Mouse (Mus musculus): ENCODE measurements at regions not wholly inside any gene's neighbourhood (a gene's known extent, or its start where the extent isn't known, plus 50 kb on each side); places are given as distances from the start of the nearest gene placed in this dataset.

DNA sequence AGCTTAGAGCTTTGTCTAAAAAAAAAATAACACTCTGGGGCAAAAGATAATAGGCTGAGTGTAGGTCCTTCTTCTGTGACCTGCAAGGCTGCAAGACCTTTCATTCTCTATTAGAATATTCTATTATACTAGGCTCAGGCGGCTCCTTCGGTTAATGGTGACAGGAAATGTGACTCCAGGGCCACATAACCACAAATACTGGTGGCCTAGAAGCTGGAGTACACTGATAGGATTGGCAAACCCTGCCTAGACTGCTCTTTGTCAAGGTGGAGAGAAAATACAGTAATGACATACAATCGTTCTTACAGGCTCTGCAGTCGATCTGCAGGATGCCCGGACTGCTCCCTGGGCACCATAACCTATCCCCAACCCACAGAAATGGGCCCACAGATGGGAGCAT, 146.3 kb upstream of the Zfp462 start:
- Histone ChIP-seq H3K4me3 (ENCODE audit: low read depth, low read length) (no peak overlapping the region), H3K4me2 (replicated peaks; ENCODE audit: low read depth) (no peak overlapping the region), H3K9me3 (ENCODE audit: control insufficient read depth) (no peaks in the 10 kb centered on the region), H3K9ac (ENCODE audit: low read depth, low read length) (no peak overlapping the region), H3K36me3 (ENCODE audit: control insufficient read depth, insufficient read depth) (no peaks in the 10 kb centered on the region), H3K27ac (ENCODE audit: low read depth, low read length) (no peak overlapping the region), H3K27me3 (replicated peaks; ENCODE audit: control insufficient read depth, insufficient read depth, low read length) (no peaks in the 10 kb centered on the region), H3K4me1 (replicated peaks; ENCODE audit: control insufficient read depth, insufficient read depth, low read length) (no peaks in the 10 kb centered on the region)
- 85% methylated on average over 5 of the region's 5 CpGs for whole genome bisulfite sequencing
- ATAC-seq, result no peak
- no peak for TF ChIP-seq CTCF (IDR thresholded peaks at IDR 0.05; ENCODE audit: low read depth)

DNA sequence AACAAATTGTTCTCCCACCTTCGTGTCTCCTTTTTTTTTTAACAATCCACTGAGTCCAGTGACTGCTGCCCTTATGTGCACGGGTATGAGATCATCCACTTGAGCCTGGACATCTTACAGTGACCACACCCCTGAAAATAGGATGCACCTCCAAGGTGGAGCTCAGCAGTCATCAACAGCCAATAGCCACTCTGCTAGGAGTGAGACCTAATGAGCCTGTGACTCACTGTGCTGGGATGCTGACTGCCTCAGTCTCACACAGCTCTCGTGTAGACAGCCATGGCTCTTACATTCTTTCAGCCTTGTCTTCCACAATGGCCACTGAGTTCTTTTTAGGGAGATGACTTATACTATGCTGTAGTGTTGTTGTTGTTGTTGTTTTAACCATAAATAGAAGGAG, 133.7 kb upstream of the Zfp462 start:
- Histone ChIP-seq H3K27ac (ENCODE audit: low read depth, low read length) (no peak overlapping the region), H3K9ac (ENCODE audit: low read depth, low read length) (no peak overlapping the region), H3K36me3 (ENCODE audit: control insufficient read depth, insufficient read depth) (no peaks in the 10 kb centered on the region), H3K4me1 (replicated peaks; ENCODE audit: control insufficient read depth, insufficient read depth, low read length) (no peaks in the 10 kb centered on the region), H3K27me3 (replicated peaks; ENCODE audit: control insufficient read depth, insufficient read depth, low read length) (no peaks in the 10 kb centered on the region), H3K4me2 (replicated peaks; ENCODE audit: low read depth) (no peak overlapping the region), H3K9me3 (ENCODE audit: control insufficient read depth) (no peaks in the 10 kb centered on the region), H3K4me3 (ENCODE audit: low read depth, low read length) (no peak overlapping the region)
- ATAC-seq, result no peak
- TF ChIP-seq CTCF (IDR thresholded peaks at IDR 0.05; ENCODE audit: low read depth), result no peak
- WGBS, result 72% methylated on average over 3 of the region's 3 CpGs

DNA sequence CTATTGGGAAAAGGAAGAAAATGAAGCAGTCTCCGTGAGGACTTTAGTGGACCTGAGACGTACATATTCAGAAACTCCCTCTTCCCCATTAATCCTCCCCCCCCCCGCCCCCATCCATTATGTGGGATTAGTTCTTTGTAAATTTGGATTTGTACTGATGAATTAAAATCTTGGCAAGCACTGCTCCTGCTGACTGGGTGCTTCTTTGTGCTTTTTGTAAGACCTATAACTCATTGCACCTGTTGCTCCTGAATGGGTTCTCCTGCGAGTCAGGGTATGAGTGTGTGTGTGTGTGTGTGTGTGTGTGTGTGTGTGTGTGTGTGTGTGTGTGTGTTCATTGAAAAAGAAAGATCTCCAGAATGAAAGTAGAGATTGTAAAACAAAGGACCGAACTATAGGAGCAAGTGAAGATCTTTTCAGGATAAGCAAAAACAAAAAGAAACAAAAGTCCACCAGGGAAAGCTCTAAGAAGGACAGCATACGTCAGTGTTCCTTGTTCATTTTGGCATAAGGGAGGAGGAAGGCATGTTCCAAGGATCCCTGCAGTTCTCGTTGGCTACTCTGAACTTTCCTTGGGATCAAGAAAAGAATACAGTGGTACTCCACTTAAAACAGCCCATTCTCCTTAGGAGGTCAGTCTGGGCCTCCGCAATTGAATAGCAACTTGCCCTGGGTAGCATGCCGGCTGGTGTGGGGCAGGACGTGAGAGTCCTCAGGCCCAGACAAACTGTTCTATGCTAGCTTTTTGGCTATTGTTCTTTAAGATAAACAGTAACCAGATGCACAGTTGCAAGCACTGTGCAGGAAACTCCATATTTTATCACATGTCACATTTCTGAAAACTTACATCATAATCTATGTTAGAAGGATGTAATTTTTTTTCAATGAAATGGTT, 131.9 kb upstream of the Zfp462 start:
- 66% methylated on average over 10 of the region's 10 CpGs for WGBS
- no peaks in the 10 kb centered on the region for H3K4me1 ChIP-seq (replicated peaks; ENCODE audit: control insufficient read depth, insufficient read depth, low read length)
- no peak overlapping the region for H3K27ac ChIP-seq (ENCODE audit: low read depth, low read length)
- no peak for TF ChIP-seq CTCF (IDR thresholded peaks at IDR 0.05; ENCODE audit: low read depth)
- no peak overlapping the region for H3K9ac ChIP-seq (ENCODE audit: low read depth, low read length)
- no peak for ATAC-seq
- H3K9me3 ChIP-seq (ENCODE audit: control insufficient read depth), result no peaks in the 10 kb centered on the region
- no peak overlapping the region for H3K4me2 ChIP-seq (replicated peaks; ENCODE audit: low read depth)
- no peaks in the 10 kb centered on the region for H3K27me3 ChIP-seq (replicated peaks; ENCODE audit: control insufficient read depth, insufficient read depth, low read length)
- no peaks in the 10 kb centered on the region for H3K36me3 ChIP-seq (ENCODE audit: control insufficient read depth, insufficient read depth)
- no peak overlapping the region for H3K4me3 ChIP-seq (ENCODE audit: low read depth, low read length)

GRCm38 (mm10) chr4:54837326-54837725, 107.5 kb upstream of the Zfp462 start:
- Histone ChIP-seq H3K36me3 (ENCODE audit: control insufficient read depth, insufficient read depth) (no peaks in the 10 kb centered on the region), H3K9ac (ENCODE audit: low read depth, low read length) (no peak overlapping the region), H3K4me2 (replicated peaks; ENCODE audit: low read depth) (no peak overlapping the region), H3K4me1 (replicated peaks; ENCODE audit: control insufficient read depth, insufficient read depth, low read length) (no peaks in the 10 kb centered on the region), H3K4me3 (ENCODE audit: low read depth, low read length) (no peak overlapping the region), H3K27me3 (replicated peaks; ENCODE audit: control insufficient read depth, insufficient read depth, low read length) (no peaks in the 10 kb centered on the region), H3K9me3 (ENCODE audit: control insufficient read depth) (no peaks in the 10 kb centered on the region), H3K27ac (ENCODE audit: low read depth, low read length) (no peak overlapping the region)
- no peak for ATAC-seq
- TF ChIP-seq CTCF (IDR thresholded peaks at IDR 0.05; ENCODE audit: low read depth), result no peak
- 65% methylated on average over 2 of the region's 2 CpGs for WGBS

GRCm38 (mm10) chr4:54838111-54838510, 106.7 kb upstream of the Zfp462 start:
- Histone ChIP-seq H3K27me3 (replicated peaks; ENCODE audit: control insufficient read depth, insufficient read depth, low read length) (no peaks in the 10 kb centered on the region), H3K4me2 (replicated peaks; ENCODE audit: low read depth) (no peak overlapping the region), H3K9me3 (ENCODE audit: control insufficient read depth) (no peaks in the 10 kb centered on the region), H3K4me3 (ENCODE audit: low read depth, low read length) (no peak overlapping the region), H3K27ac (ENCODE audit: low read depth, low read length) (no peak overlapping the region), H3K9ac (ENCODE audit: low read depth, low read length) (no peak overlapping the region), H3K4me1 (replicated peaks; ENCODE audit: control insufficient read depth, insufficient read depth, low read length) (no peaks in the 10 kb centered on the region), H3K36me3 (ENCODE audit: control insufficient read depth, insufficient read depth) (no peaks in the 10 kb centered on the region)
- no peak for ATAC-seq
- no peak for TF ChIP-seq CTCF (IDR thresholded peaks at IDR 0.05; ENCODE audit: low read depth)
- 35% methylated on average over 5 of the region's 5 CpGs for WGBS

DNA sequence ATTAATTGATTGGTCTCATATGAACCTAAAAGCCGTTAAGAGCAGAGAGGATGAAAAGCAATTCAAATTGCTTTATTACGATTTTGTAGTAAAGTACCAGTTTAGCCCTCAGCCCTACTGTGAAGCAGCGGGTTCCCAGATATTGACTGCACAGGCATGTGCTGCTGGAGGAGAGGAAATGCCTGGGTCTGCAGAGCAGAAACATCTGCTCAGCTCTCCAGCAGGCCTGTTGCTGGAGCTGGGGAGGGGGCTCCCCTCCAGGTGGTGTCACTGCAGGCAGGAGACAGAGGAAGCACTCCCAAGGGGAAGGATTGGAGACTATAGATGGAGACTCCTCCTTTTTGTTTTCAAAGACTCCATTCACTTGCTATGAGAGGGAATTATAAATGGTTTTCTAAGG, 106.1 kb upstream of the Zfp462 start:
- WGBS, result 46% methylated on average over 3 of the region's 3 CpGs

More for the DNA sequence above, 106.1 kb upstream of the Zfp462 start:
- H3K4me3 ChIP-seq (ENCODE audit: low read depth, low read length), result no peak overlapping the region
- H3K27me3 ChIP-seq (replicated peaks; ENCODE audit: control insufficient read depth, insufficient read depth, low read length), result no peaks in the 10 kb centered on the region
- no peak overlapping the region for H3K9ac ChIP-seq (ENCODE audit: low read depth, low read length)
- H3K27ac ChIP-seq (ENCODE audit: low read depth, low read length), result no peak overlapping the region
- TF ChIP-seq CTCF (IDR thresholded peaks at IDR 0.05; ENCODE audit: low read depth), result no peak
- H3K4me2 ChIP-seq (replicated peaks; ENCODE audit: low read depth), result no peak overlapping the region
- no peaks in the 10 kb centered on the region for H3K4me1 ChIP-seq (replicated peaks; ENCODE audit: control insufficient read depth, insufficient read depth, low read length)
- no peak for ATAC-seq
- H3K36me3 ChIP-seq (ENCODE audit: control insufficient read depth, insufficient read depth), result no peaks in the 10 kb centered on the region
- no peaks in the 10 kb centered on the region for H3K9me3 ChIP-seq (ENCODE audit: control insufficient read depth)

Data from intestine, postnatal 0 days (tissue).